Mouse (Mus musculus) fat pad, adult 2 months (tissue): Measurements from ENCODE around the gene Mamdc2.

ENCODE experiments used
- DNase-seq: peaks from one replicate; pipeline ENCODE4 v3.0.0-alpha.2; 2011; ENCODE audit warnings: low read depth, low spot score; ENCODE audit errors: extremely low read depth

Mamdc2 gene

GRCm38 (mm10) chr19:23289251-23289650 is 159.0 kb downstream of the Mamdc2 start:
- DNase-seq = no peak

GRCm38 (mm10) chr19:23281911-23282660 is 166.2 kb downstream of the Mamdc2 start:
- DNase-seq = no peak

- no peak for DNase-seq
Observed at GRCm38 (mm10) chr19:23274054-23274724, 174.1 kb downstream of the Mamdc2 start.

- DNase-seq = no peak
Observed at GRCm38 (mm10) chr19:23273355-23274053, 174.7 kb downstream of the Mamdc2 start, which contains the start of gene Smc5. Gene Smc5, minus strand, starts transcription at chr19:23273897.

- no peak for DNase-seq
Observed at GRCm38 (mm10) chr19:23256771-23257170, 191.5 kb downstream of the Mamdc2 start.
